ENCODE assay signal across 28 mouse cellular contexts in the genomic region with DNA sequence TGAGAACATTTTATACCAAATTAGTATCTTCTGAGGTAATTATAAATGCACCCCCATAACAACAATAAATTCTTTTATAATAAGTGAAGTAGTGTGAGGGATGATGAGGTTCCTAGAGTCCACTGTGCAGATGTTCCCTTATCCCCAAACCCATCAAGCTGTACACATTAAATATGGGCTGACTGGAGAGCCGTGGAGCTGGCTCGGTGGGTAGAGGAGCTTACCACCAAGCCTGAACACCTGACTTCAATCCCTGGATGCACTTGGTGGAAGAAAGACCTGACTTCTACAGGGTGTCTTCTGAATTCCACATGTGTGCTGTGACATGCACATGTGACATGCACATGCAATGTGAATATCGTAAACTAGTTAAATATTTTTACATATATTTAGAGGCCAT.
"Had no signal": no experiment of that assay in that cellular context is flagged by ENCODE, and none has a peak within 500 bp of the region (broad histone marks: within the 10 kb centered on the region; RNA-seq: fewer than 3 reads in every experiment).

No protein-coding gene starts in this region.

- H3K9ac ChIP-seq: embryonic facial prominence, embryonic 12.5 days; embryonic facial prominence, embryonic 13.5 days; embryonic facial prominence, embryonic 15.5 days; forebrain, embryonic 12.5 days; forebrain, embryonic 13.5 days; forebrain, embryonic 15.5 days; forebrain, postnatal 0 days had no signal

- H3K4me3 ChIP-seq: embryonic facial prominence, embryonic 10.5 days; embryonic facial prominence, embryonic 12.5 days; embryonic facial prominence, embryonic 13.5 days; embryonic facial prominence, embryonic 15.5 days; erythroblast, embryonic 14.5 days; forebrain, embryonic 10.5 days; forebrain, embryonic 12.5 days; forebrain, embryonic 13.5 days; forebrain, embryonic 15.5 days; gastrocnemius, adult 2 months; heart, adult 2 months had no signal

- H3K27ac ChIP-seq: embryonic facial prominence, embryonic 10.5 days; embryonic facial prominence, embryonic 12.5 days; embryonic facial prominence, embryonic 13.5 days; embryonic facial prominence, embryonic 15.5 days; forebrain, embryonic 10.5 days; forebrain, embryonic 12.5 days; forebrain, embryonic 13.5 days; forebrain, embryonic 15.5 days; gastrocnemius, adult 2 months; heart, adult 2 months had no signal

- H3K4me1 ChIP-seq: embryonic facial prominence, embryonic 15.5 days; forebrain, embryonic 10.5 days; forebrain, embryonic 12.5 days; forebrain, embryonic 13.5 days; forebrain, embryonic 15.5 days had no signal

- ATAC-seq: forebrain, embryonic 13.5 days; forebrain, embryonic 14.5 days; forebrain, embryonic 15.5 days; forebrain, embryonic 16.5 days; forebrain, postnatal 0 days had no signal

- DNase-seq: cerebellum, adult 2 months; cerebellum, adult 8-10 months; cerebellum, adult 9-10 months; cerebellum, adult 9-11 months; cerebellum, postnatal 10 days; cerebellum, postnatal 14 days; cerebellum, postnatal 25 days; cerebellum, postnatal 36 days; embryo, embryonic 11 days; forebrain, postnatal 0 days; gastrocnemius, adult 2 months; gastrocnemius, postnatal 10 days; gastrocnemius, postnatal 14 days; gastrocnemius, postnatal 25 days; gastrocnemius, postnatal 36 days; heart, adult 18-20 months; heart, adult 2 months had no signal

- H3K9me3 ChIP-seq: embryonic facial prominence, embryonic 10.5 days; embryonic facial prominence, embryonic 12.5 days; embryonic facial prominence, embryonic 13.5 days; embryonic facial prominence, embryonic 15.5 days; forebrain, embryonic 10.5 days; forebrain, embryonic 12.5 days; forebrain, embryonic 13.5 days; forebrain, embryonic 15.5 days had no signal

- H3K4me2 ChIP-seq: embryonic facial prominence, embryonic 12.5 days; embryonic facial prominence, embryonic 13.5 days; embryonic facial prominence, embryonic 15.5 days; forebrain, embryonic 12.5 days; forebrain, embryonic 13.5 days; forebrain, embryonic 15.5 days had no signal

- H3K27me3 ChIP-seq: embryonic facial prominence, embryonic 12.5 days; embryonic facial prominence, embryonic 13.5 days; embryonic facial prominence, embryonic 15.5 days; forebrain, embryonic 12.5 days; forebrain, embryonic 13.5 days; forebrain, embryonic 15.5 days had no signal

- H3K36me3 ChIP-seq: embryonic facial prominence, embryonic 10.5 days; embryonic facial prominence, embryonic 12.5 days; embryonic facial prominence, embryonic 13.5 days; forebrain, embryonic 10.5 days; forebrain, embryonic 12.5 days; forebrain, embryonic 15.5 days had no signal
